In genomic region chr15:91374441-91374840, GRCm38 (mm10) we compare ENCODE assay signal across 17 mouse cellular contexts.
"Had no signal": no experiment of that assay in that cellular context is flagged by ENCODE, and none has a peak within 500 bp of the region (broad histone marks: within the 10 kb centered on the region; RNA-seq: fewer than 3 reads in every experiment).

No protein-coding gene starts in this region.

- H3K9me3 ChIP-seq: kidney, embryonic 15.5 days; neural tube, embryonic 12.5 days; stomach, embryonic 15.5 days had no signal

- H3K36me3 ChIP-seq: kidney, embryonic 15.5 days; liver, embryonic 13.5 days; neural tube, embryonic 12.5 days; stomach, embryonic 15.5 days had no signal

- H3K4me2 ChIP-seq: kidney, embryonic 15.5 days; liver, embryonic 13.5 days; neural tube, embryonic 12.5 days; stomach, embryonic 15.5 days had no signal

- H3K9ac ChIP-seq: kidney, embryonic 15.5 days; liver, embryonic 13.5 days; neural tube, embryonic 12.5 days; stomach, embryonic 15.5 days had no signal

- H3K4me3 ChIP-seq: kidney, embryonic 15.5 days; left cerebral cortex, adult 2 months; liver, embryonic 13.5 days; neural tube, embryonic 12.5 days; stomach, embryonic 15.5 days had no signal

- H3K27me3 ChIP-seq: kidney, embryonic 15.5 days; liver, embryonic 13.5 days; neural tube, embryonic 12.5 days; stomach, embryonic 15.5 days had no signal

- DNase-seq: kidney, adult 11 months; kidney, adult 8-10 months; kidney, postnatal 10 days; kidney, postnatal 36 days; layer of hippocampus, postnatal 36 days; liver, embryonic 13.5 days; lung, adult 2 months; lung, postnatal 14 days; lung, postnatal 4 days; retina, postnatal 1 day; right cerebral cortex, postnatal 25 days; spleen, adult 18-20 months; thymus, postnatal 25 days had no signal

- H3K4me1 ChIP-seq: liver, embryonic 13.5 days had no signal

- H3K27ac ChIP-seq: kidney, embryonic 15.5 days; left cerebral cortex, adult 2 months; liver, embryonic 13.5 days; neural tube, embryonic 12.5 days; stomach, embryonic 15.5 days had no signal
